Mouse (Mus musculus) G1E (cell line): ENCODE measurements at regions not wholly inside any gene's neighbourhood (a gene's known extent, or its start where the extent isn't known, plus 50 kb on each side); places are given as distances from the start of the nearest gene placed in this dataset.

Source experiments
- CTCF ChIP-seq: IDR thresholded peaks from 2 replicates; pipeline ENCODE4 v1.5.1; 2012; ENCODE audit warnings: low read depth, low read length, inconsistent platforms, mixed read lengths
- GATA1 ChIP-seq: IDR thresholded peaks from 2 replicates; pipeline ENCODE4 v1.6.1; 2012; ENCODE audit warnings: borderline replicate concordance, low read length, inconsistent platforms, mixed read lengths

DNA sequence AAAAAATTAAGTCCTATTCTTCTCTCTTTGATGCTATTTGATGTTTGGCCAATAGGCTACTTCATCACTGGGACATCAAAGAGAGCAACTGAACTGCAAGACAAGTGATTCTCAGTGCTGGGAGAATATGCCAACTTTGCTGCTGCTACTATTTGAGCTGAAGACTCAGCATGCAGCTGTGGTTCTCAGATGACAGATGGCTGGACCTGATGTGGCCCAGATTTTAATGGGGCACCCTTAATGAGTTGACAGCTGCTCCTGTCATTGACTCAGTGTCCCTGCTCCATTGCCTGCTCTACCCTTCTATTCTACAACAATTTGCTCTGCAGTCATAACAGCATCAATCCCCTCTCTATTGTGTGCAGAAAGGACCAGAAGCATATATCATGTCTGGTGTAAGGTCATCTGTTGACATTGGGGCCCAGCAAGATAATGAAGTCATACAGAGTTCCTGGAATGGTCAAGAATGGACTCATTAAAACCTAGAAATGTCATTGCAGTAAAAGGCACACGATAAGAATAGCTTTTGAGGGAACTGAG, 231.1 kb upstream of the Auts2 start:
- TF ChIP-seq CTCF (no peak), GATA1 (no peak)
